Mouse (Mus musculus): ENCODE results near the gene Nrxn3. TPM values are rescaled to one million over a fixed set of nuclear protein-coding genes. Genes with fewer than 3 reads are reported as not detected.

Nrxn3 gene
- polyA plus RNA-seq, 1 experiment = 5.4 TPM

- Histone ChIP-seq H3K4me1 (ENCODE audit: control insufficient read depth, insufficient read depth, low read length) (no peaks in the 10 kb centered on the region; the same call in 1 of the 2 replicates), H3K27me3 (ENCODE audit: control insufficient read depth, insufficient read depth, low read length) (no peaks in the 10 kb centered on the region), H3K36me3 (ENCODE audit: control insufficient read depth, insufficient read depth, low read length) (no peaks in the 10 kb centered on the region), H3K4me3 (ENCODE audit: control insufficient read depth, low read depth, low read length) (no peak overlapping the region), H3K27ac (ENCODE audit: control insufficient read depth, insufficient read depth, low read depth, low read length) (no peak overlapping the region)
- TF ChIP-seq CTCF (IDR thresholded peaks at IDR 0.05; ENCODE audit: control insufficient read depth, insufficient read depth, insufficient replicate concordance, low read depth, low read length) = no peak
- no peak for TF ChIP-seq POLR2A (IDR thresholded peaks at IDR 0.05; ENCODE audit: control insufficient read depth, low read depth, low read length)
Observed at GRCm38 (mm10) chr12:88726316-88726715, 3.6 kb downstream of the Nrxn3 start.

GRCm38 (mm10) chr12:88726755-88727154, 4.1 kb downstream of the Nrxn3 start:
- Histone ChIP-seq H3K27me3 (ENCODE audit: control insufficient read depth, insufficient read depth, low read length) (no peaks in the 10 kb centered on the region), H3K27ac (ENCODE audit: control insufficient read depth, insufficient read depth, low read depth, low read length) (no peak overlapping the region), H3K4me3 (ENCODE audit: control insufficient read depth, low read depth, low read length) (no peak overlapping the region), H3K36me3 (ENCODE audit: control insufficient read depth, insufficient read depth, low read length) (no peaks in the 10 kb centered on the region), H3K4me1 (ENCODE audit: control insufficient read depth, insufficient read depth, low read length) (no peaks in the 10 kb centered on the region; the same call in 1 of the 2 replicates)
- TF ChIP-seq CTCF (IDR thresholded peaks at IDR 0.05; ENCODE audit: control insufficient read depth, insufficient read depth, insufficient replicate concordance, low read depth, low read length) = no peak
- no peak for TF ChIP-seq POLR2A (IDR thresholded peaks at IDR 0.05; ENCODE audit: control insufficient read depth, low read depth, low read length)

GRCm38 (mm10) chr12:88730720-88731119, 8.0 kb downstream of the Nrxn3 start:
- TF ChIP-seq CTCF (IDR thresholded peaks at IDR 0.05; ENCODE audit: control insufficient read depth, insufficient read depth, insufficient replicate concordance, low read depth, low read length) = no peak
- TF ChIP-seq POLR2A (IDR thresholded peaks at IDR 0.05; ENCODE audit: control insufficient read depth, low read depth, low read length) = no peak
- Histone ChIP-seq H3K36me3 (ENCODE audit: control insufficient read depth, insufficient read depth, low read length) (no peaks in the 10 kb centered on the region), H3K4me1 (ENCODE audit: control insufficient read depth, insufficient read depth, low read length) (no peaks in the 10 kb centered on the region), H3K4me3 (ENCODE audit: control insufficient read depth, low read depth, low read length) (no peak overlapping the region), H3K27ac (ENCODE audit: control insufficient read depth, insufficient read depth, low read depth, low read length) (no peak overlapping the region), H3K27me3 (ENCODE audit: control insufficient read depth, insufficient read depth, low read length) (no peaks in the 10 kb centered on the region)

- H3K27me3 ChIP-seq (ENCODE audit: control insufficient read depth, insufficient read depth, low read length) = no peaks in the 10 kb centered on the region
- no peak for TF ChIP-seq CTCF (IDR thresholded peaks at IDR 0.05; ENCODE audit: control insufficient read depth, insufficient read depth, insufficient replicate concordance, low read depth, low read length)
- TF ChIP-seq POLR2A (IDR thresholded peaks at IDR 0.05; ENCODE audit: control insufficient read depth, low read depth, low read length) = no peak
- no peak overlapping the region for H3K27ac ChIP-seq (ENCODE audit: control insufficient read depth, insufficient read depth, low read depth, low read length)
Observed at GRCm38 (mm10) chr12:88735045-88735444, 12.4 kb downstream of the Nrxn3 start.

GRCm38 (mm10) chr12:88737081-88737480, 14.4 kb downstream of the Nrxn3 start:
- H3K4me3 ChIP-seq (ENCODE audit: control insufficient read depth, low read depth, low read length) = no peak overlapping the region
- no peaks in the 10 kb centered on the region for H3K4me1 ChIP-seq (ENCODE audit: control insufficient read depth, insufficient read depth, low read length)
- TF ChIP-seq CTCF (IDR thresholded peaks at IDR 0.05; ENCODE audit: control insufficient read depth, insufficient read depth, insufficient replicate concordance, low read depth, low read length) (no peak), POLR2A (IDR thresholded peaks at IDR 0.05; ENCODE audit: control insufficient read depth, low read depth, low read length) (no peak)
- no peaks in the 10 kb centered on the region for H3K36me3 ChIP-seq (ENCODE audit: control insufficient read depth, insufficient read depth, low read length)
- no peak overlapping the region for H3K27ac ChIP-seq (ENCODE audit: control insufficient read depth, insufficient read depth, low read depth, low read length)
- H3K27me3 ChIP-seq (ENCODE audit: control insufficient read depth, insufficient read depth, low read length) = no peaks in the 10 kb centered on the region

More at GRCm38 (mm10) chr12:88735045-88735444, 12.4 kb downstream of the Nrxn3 start:
- no peak overlapping the region for H3K4me3 ChIP-seq (ENCODE audit: control insufficient read depth, low read depth, low read length)
- H3K36me3 ChIP-seq (ENCODE audit: control insufficient read depth, insufficient read depth, low read length) = no peaks in the 10 kb centered on the region
- H3K4me1 ChIP-seq (ENCODE audit: control insufficient read depth, insufficient read depth, low read length) = no peaks in the 10 kb centered on the region

- no peaks in the 10 kb centered on the region for H3K27me3 ChIP-seq (ENCODE audit: control insufficient read depth, insufficient read depth, low read length)
- no peak for TF ChIP-seq POLR2A (IDR thresholded peaks at IDR 0.05; ENCODE audit: control insufficient read depth, low read depth, low read length)
- no peak for TF ChIP-seq CTCF (IDR thresholded peaks at IDR 0.05; ENCODE audit: control insufficient read depth, insufficient read depth, insufficient replicate concordance, low read depth, low read length)
- H3K36me3 ChIP-seq (ENCODE audit: control insufficient read depth, insufficient read depth, low read length) = no peaks in the 10 kb centered on the region
- H3K4me1 ChIP-seq (ENCODE audit: control insufficient read depth, insufficient read depth, low read length) = no peaks in the 10 kb centered on the region
- no peak overlapping the region for H3K27ac ChIP-seq (ENCODE audit: control insufficient read depth, insufficient read depth, low read depth, low read length)
- H3K4me3 ChIP-seq (ENCODE audit: control insufficient read depth, low read depth, low read length) = no peak overlapping the region
Observed at GRCm38 (mm10) chr12:88738616-88739015, 15.9 kb downstream of the Nrxn3 start.

GRCm38 (mm10) chr12:88746788-88747187, 24.1 kb downstream of the Nrxn3 start:
- Histone ChIP-seq H3K36me3 (ENCODE audit: control insufficient read depth, insufficient read depth, low read length) (no peaks in the 10 kb centered on the region), H3K4me1 (ENCODE audit: control insufficient read depth, insufficient read depth, low read length) (no peaks in the 10 kb centered on the region), H3K4me3 (ENCODE audit: control insufficient read depth, low read depth, low read length) (no peak overlapping the region), H3K27me3 (ENCODE audit: control insufficient read depth, insufficient read depth, low read length) (no peaks in the 10 kb centered on the region), H3K27ac (ENCODE audit: control insufficient read depth, insufficient read depth, low read depth, low read length) (no peak overlapping the region)
- TF ChIP-seq POLR2A (IDR thresholded peaks at IDR 0.05; ENCODE audit: control insufficient read depth, low read depth, low read length) (no peak), CTCF (IDR thresholded peaks at IDR 0.05; ENCODE audit: control insufficient read depth, insufficient read depth, insufficient replicate concordance, low read depth, low read length) (no peak)

- Histone ChIP-seq H3K4me3 (ENCODE audit: control insufficient read depth, low read depth, low read length) (no peak overlapping the region), H3K27me3 (ENCODE audit: control insufficient read depth, insufficient read depth, low read length) (no peaks in the 10 kb centered on the region), H3K36me3 (ENCODE audit: control insufficient read depth, insufficient read depth, low read length) (no peaks in the 10 kb centered on the region), H3K4me1 (ENCODE audit: control insufficient read depth, insufficient read depth, low read length) (no peaks in the 10 kb centered on the region), H3K27ac (ENCODE audit: control insufficient read depth, insufficient read depth, low read depth, low read length) (no peak overlapping the region)
- no peak for TF ChIP-seq POLR2A (IDR thresholded peaks at IDR 0.05; ENCODE audit: control insufficient read depth, low read depth, low read length)
- no peak for TF ChIP-seq CTCF (IDR thresholded peaks at IDR 0.05; ENCODE audit: control insufficient read depth, insufficient read depth, insufficient replicate concordance, low read depth, low read length)
Observed at GRCm38 (mm10) chr12:88764791-88765190, 42.1 kb downstream of the Nrxn3 start.
